Comparison of ENCODE assay signal across 8 mouse cellular contexts in the genomic region with DNA sequence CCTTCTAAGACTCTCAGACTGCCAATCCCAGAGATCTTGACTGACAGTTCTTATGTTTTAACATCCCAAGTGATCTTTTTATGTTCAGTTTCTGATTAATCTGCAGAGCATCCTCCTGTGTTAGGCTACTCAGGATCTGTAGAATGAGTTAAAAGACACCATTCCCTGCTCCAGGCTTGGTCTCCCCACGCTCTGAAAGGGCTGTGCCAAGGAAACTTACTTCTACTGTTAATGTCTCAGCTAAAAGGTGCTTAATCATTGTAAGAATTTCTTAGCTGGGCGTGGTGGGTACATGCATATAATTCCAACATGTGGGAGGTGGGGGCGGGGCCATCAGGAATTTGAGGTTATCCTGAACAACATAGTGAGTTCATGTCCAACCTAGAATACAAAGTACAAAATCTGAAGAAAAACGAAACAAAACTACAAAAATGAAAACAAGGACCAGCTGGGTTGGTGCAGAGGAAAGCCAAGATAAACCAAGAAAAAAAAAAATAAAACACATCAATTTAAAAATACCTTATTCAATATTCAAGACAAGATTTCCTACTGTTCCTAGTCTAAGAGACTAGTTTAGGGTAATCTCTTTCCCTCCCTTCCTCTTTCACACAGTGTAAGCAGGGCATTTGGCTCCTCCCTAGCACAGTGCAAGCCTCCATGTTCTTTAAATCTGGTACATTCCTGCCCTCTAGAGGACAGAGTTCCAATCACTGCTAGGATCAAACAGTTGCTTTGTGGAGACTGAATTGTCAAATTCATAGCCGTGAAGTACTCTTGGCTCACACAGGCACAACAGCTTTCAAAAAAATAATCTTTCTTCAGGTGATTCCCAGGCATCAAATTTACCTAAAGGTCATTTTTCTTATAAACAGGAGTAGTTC.
DNase-seq lines count a peak whose midpoint lies in the region; ATAC-seq and TF ChIP-seq lines count a peak whose summit lies in the region.

No protein-coding gene starts in this region.

- H3K4me3 ChIP-seq in E14TG2a.4 (replicated peaks; ENCODE audit: low read length) = no peak overlapping the region
- H3K4me3 ChIP-seq in embryonic fibroblast, embryonic 13.5 days (ENCODE audit: insufficient read depth, low read length) = no peak overlapping the region
- no peak overlapping the region for H3K4me3 ChIP-seq in heart, embryonic 13.5 days
- H3K4me3 ChIP-seq in kidney, embryonic 14.5 days (ENCODE audit: low read length) = no peak overlapping the region
- H3K4me3 ChIP-seq in limb, embryonic 13.5 days = no peak overlapping the region
- no peak overlapping the region for H3K4me3 ChIP-seq in midbrain, embryonic 12.5 days
- H3K4me3 ChIP-seq in stomach, embryonic 14.5 days (ENCODE audit: low read depth, low read length) = no peak overlapping the region

- H3K4me2 ChIP-seq in heart, embryonic 13.5 days = 0 out of 2 replicates have a peak overlapping the region, but pooled peaks have one; percentile 12
- no peak overlapping the region for H3K4me2 ChIP-seq in kidney, embryonic 14.5 days (replicated peaks; ENCODE audit: low read depth, low read length)
- H3K4me2 ChIP-seq in limb, embryonic 13.5 days (replicated peaks) = no peak overlapping the region
- H3K4me2 ChIP-seq in midbrain, embryonic 12.5 days (replicated peaks) = no peak overlapping the region
- H3K4me2 ChIP-seq in stomach, embryonic 14.5 days (replicated peaks; ENCODE audit: low read depth, low read length) = no peak overlapping the region

- peaks cover 10% of the 10 kb centered on the region for H3K4me1 ChIP-seq in E14TG2a.4 (replicated peaks; ENCODE audit: low read depth, low read length)
- 0 out of 2 replicates have a peak, but pooled peaks cover 7% of the 10 kb centered on the region for H3K4me1 ChIP-seq in embryonic fibroblast, embryonic 13.5 days (ENCODE audit: control insufficient read depth, insufficient read depth, low read length)
- peaks cover 19% of the 10 kb centered on the region for H3K4me1 ChIP-seq in heart, embryonic 13.5 days
- peaks cover 10% of the 10 kb centered on the region; the same call in 1 of the 2 replicates for H3K4me1 ChIP-seq in kidney, embryonic 14.5 days (ENCODE audit: control insufficient read depth, insufficient read depth, low read length)
- H3K4me1 ChIP-seq in limb, embryonic 13.5 days = peaks cover 20% of the 10 kb centered on the region
- peaks cover 3% of the 10 kb centered on the region; the same call in 1 of the 2 replicates for H3K4me1 ChIP-seq in midbrain, embryonic 12.5 days
- peaks cover 9% of the 10 kb centered on the region; the same call in 1 of the 2 replicates for H3K4me1 ChIP-seq in stomach, embryonic 14.5 days (ENCODE audit: control insufficient read depth, insufficient read depth, low read length)

- WGBS in heart, embryonic 13.5 days = 45% methylated on average over 5 of the region's 5 CpGs
- WGBS in kidney, embryonic 14.5 days = 39% methylated on average over 5 of the region's 5 CpGs
- 50% methylated on average over 5 of the region's 5 CpGs for WGBS in limb, embryonic 13.5 days
- WGBS in midbrain, embryonic 12.5 days = 48% methylated on average over 5 of the region's 5 CpGs
- 33% methylated on average over 5 of the region's 5 CpGs for WGBS in stomach, embryonic 14.5 days

- TF ChIP-seq CTCF in E14TG2a.4 (conservative IDR thresholded peaks at IDR 0.05; ENCODE audit: low read length) = peak; percentile 46
- peak; percentile 72; the same call in 1 of the 2 replicates for TF ChIP-seq CTCF in brain, embryonic 14.5 days (IDR thresholded peaks at IDR 0.05; ENCODE audit: borderline replicate concordance, extremely low read depth, insufficient read depth, insufficient read length)
- TF ChIP-seq CTCF in embryonic fibroblast, embryonic 13.5 days (IDR thresholded peaks at IDR 0.05; ENCODE audit: borderline replicate concordance, insufficient read depth, low read length) = no peak

- H3K36me3 ChIP-seq in E14TG2a.4 (ENCODE audit: insufficient read depth, low read length) = no peaks in the 10 kb centered on the region
- no peaks in the 10 kb centered on the region for H3K36me3 ChIP-seq in heart, embryonic 13.5 days
- no peaks in the 10 kb centered on the region for H3K36me3 ChIP-seq in kidney, embryonic 14.5 days (ENCODE audit: control insufficient read depth, insufficient read depth, low read length)
- H3K36me3 ChIP-seq in limb, embryonic 13.5 days = no peaks in the 10 kb centered on the region
- no peaks in the 10 kb centered on the region for H3K36me3 ChIP-seq in midbrain, embryonic 12.5 days
- H3K36me3 ChIP-seq in stomach, embryonic 14.5 days (ENCODE audit: control insufficient read depth, insufficient read depth, low read length) = no peaks in the 10 kb centered on the region

- no peak for TF ChIP-seq POLR2A in brain, embryonic 14.5 days (IDR thresholded peaks at IDR 0.05; ENCODE audit: borderline replicate concordance, extremely low read depth, insufficient read depth, insufficient read length, poor library complexity, severe bottlenecking)
- no peak for TF ChIP-seq POLR2A in embryonic fibroblast, embryonic 13.5 days (IDR thresholded peaks at IDR 0.05; ENCODE audit: low read depth, low read length)

- DNase-seq in brain, embryonic 14.5 days (ENCODE audit: low read depth) = peak; percentile 94

- no peaks in the 10 kb centered on the region for H3K27me3 ChIP-seq in E14TG2a.4 (ENCODE audit: insufficient read depth, low read length)
- H3K27me3 ChIP-seq in heart, embryonic 13.5 days (replicated peaks) = no peaks in the 10 kb centered on the region
- H3K27me3 ChIP-seq in kidney, embryonic 14.5 days (ENCODE audit: control insufficient read depth, insufficient read depth, low read length) = no peaks in the 10 kb centered on the region
- H3K27me3 ChIP-seq in limb, embryonic 13.5 days = no peaks in the 10 kb centered on the region
- peaks cover 8% of the 10 kb centered on the region for H3K27me3 ChIP-seq in midbrain, embryonic 12.5 days
- H3K27me3 ChIP-seq in stomach, embryonic 14.5 days (ENCODE audit: control insufficient read depth, insufficient read depth, low read length) = no peaks in the 10 kb centered on the region

- peak; percentile 82; the same call in 1 of the 2 replicates for ATAC-seq in heart, embryonic 13.5 days (ENCODE audit: extremely low read depth, insufficient number of reproducible peaks, low FRiP score, low TSS enrichment)
- peak; percentile 96 for ATAC-seq in kidney, embryonic 14.5 days (ENCODE audit: low FRiP score, low TSS enrichment)
- ATAC-seq in limb, embryonic 13.5 days (ENCODE audit: low FRiP score, low read depth) = peak; percentile 93
- ATAC-seq in midbrain, embryonic 12.5 days (ENCODE audit: low FRiP score, low read depth) = peak; percentile 98
- peak; percentile 90 for ATAC-seq in stomach, embryonic 14.5 days (ENCODE audit: insufficient number of reproducible peaks, insufficient read depth, low FRiP score, low read depth)

- no peaks in the 10 kb centered on the region for H3K9me3 ChIP-seq in E14TG2a.4 (ENCODE audit: low read length)
- no peaks in the 10 kb centered on the region for H3K9me3 ChIP-seq in heart, embryonic 13.5 days
- no peaks in the 10 kb centered on the region for H3K9me3 ChIP-seq in kidney, embryonic 14.5 days (ENCODE audit: control insufficient read depth, low read length)
- H3K9me3 ChIP-seq in limb, embryonic 13.5 days = no peaks in the 10 kb centered on the region
- no peaks in the 10 kb centered on the region for H3K9me3 ChIP-seq in midbrain, embryonic 12.5 days
- H3K9me3 ChIP-seq in stomach, embryonic 14.5 days (ENCODE audit: control insufficient read depth, low read depth, low read length) = no peaks in the 10 kb centered on the region

- 0 out of 2 replicates have a peak overlapping the region, but pooled peaks have one; percentile 19 for H3K9ac ChIP-seq in heart, embryonic 13.5 days
- no peak overlapping the region for H3K9ac ChIP-seq in kidney, embryonic 14.5 days (ENCODE audit: low read depth, low read length)
- H3K9ac ChIP-seq in limb, embryonic 13.5 days = no peak overlapping the region
- H3K9ac ChIP-seq in midbrain, embryonic 12.5 days (replicated peaks) = no peak overlapping the region
- no peak overlapping the region for H3K9ac ChIP-seq in stomach, embryonic 14.5 days (replicated peaks; ENCODE audit: low read depth, low read length)

- H3K27ac ChIP-seq in embryonic fibroblast, embryonic 13.5 days (ENCODE audit: insufficient read depth, low read length) = peak overlapping the region; percentile 89
- peak overlapping the region; percentile 65 for H3K27ac ChIP-seq in heart, embryonic 13.5 days (replicated peaks)
- H3K27ac ChIP-seq in kidney, embryonic 14.5 days (ENCODE audit: low read depth, low read length) = peak overlapping the region; percentile 48; the same call in 1 of the 2 replicates
- H3K27ac ChIP-seq in limb, embryonic 13.5 days = peak overlapping the region; percentile 52; the same call in 1 of the 2 replicates
- H3K27ac ChIP-seq in midbrain, embryonic 12.5 days (replicated peaks) = no peak overlapping the region
- H3K27ac ChIP-seq in stomach, embryonic 14.5 days (ENCODE audit: low read length) = peak overlapping the region; percentile 17; the same call in 1 of the 2 replicates
